Mouse (Mus musculus): ENCODE results near the gene Dsp. TPM values are rescaled to one million over a fixed set of nuclear protein-coding genes. Genes with fewer than 3 reads are reported as not detected.

The Dsp gene
- polyA plus RNA-seq, 1 experiment from 2014 or later: 5.5 TPM

GRCm38 (mm10) chr13:38157635-38158034 lies 6.5 kb downstream of the Dsp start:
- no peaks in the 10 kb centered on the region for H3K4me1 ChIP-seq (replicated peaks; ENCODE audit: control insufficient read depth, insufficient read depth, low read length)
- no peak for DNase-seq (ENCODE audit: low spot score)
- H3K9ac ChIP-seq (ENCODE audit: low read depth, low read length): no peak overlapping the region
- no peak overlapping the region for H3K4me3 ChIP-seq (ENCODE audit: low read depth, low read length)
- 26% methylated on average over 6 of the region's 6 CpGs for WGBS
- no peak overlapping the region for H3K4me2 ChIP-seq
- no peak overlapping the region for H3K27ac ChIP-seq (ENCODE audit: low read depth, low read length)
- no peak for ATAC-seq (replicated peaks; ENCODE audit: low FRiP score)
- H3K9me3 ChIP-seq (ENCODE audit: control insufficient read depth, low read length): no peaks in the 10 kb centered on the region
- peaks cover 8% of the 10 kb centered on the region for H3K27me3 ChIP-seq (replicated peaks; ENCODE audit: control insufficient read depth, insufficient read depth, low read length)
- H3K36me3 ChIP-seq (ENCODE audit: control insufficient read depth, insufficient read depth, low read length): no peaks in the 10 kb centered on the region

GRCm38 (mm10) chr13:38162002-38162401 lies 10.9 kb downstream of the Dsp start:
- no peak for ATAC-seq (replicated peaks; ENCODE audit: low FRiP score)
- WGBS: 72% methylated on average over 2 of the region's 2 CpGs
- Histone ChIP-seq H3K4me3 (ENCODE audit: low read depth, low read length) (no peak overlapping the region), H3K27me3 (replicated peaks; ENCODE audit: control insufficient read depth, insufficient read depth, low read length) (no peaks in the 10 kb centered on the region), H3K27ac (ENCODE audit: low read depth, low read length) (no peak overlapping the region), H3K9me3 (ENCODE audit: control insufficient read depth, low read length) (no peaks in the 10 kb centered on the region), H3K9ac (ENCODE audit: low read depth, low read length) (no peak overlapping the region), H3K4me1 (replicated peaks; ENCODE audit: control insufficient read depth, insufficient read depth, low read length) (no peaks in the 10 kb centered on the region), H3K4me2 (no peak overlapping the region), H3K36me3 (ENCODE audit: control insufficient read depth, insufficient read depth, low read length) (0 out of 2 replicates have a peak, but pooled peaks cover 3% of the 10 kb centered on the region)
- no peak for DNase-seq (ENCODE audit: low spot score)

- no peak overlapping the region; the same call in 1 of the 2 replicates for H3K27ac ChIP-seq (ENCODE audit: low read depth, low read length)
- H3K4me3 ChIP-seq (ENCODE audit: low read depth, low read length): no peak overlapping the region
- H3K9me3 ChIP-seq (ENCODE audit: control insufficient read depth, low read length): no peaks in the 10 kb centered on the region
- no peak overlapping the region for H3K9ac ChIP-seq (ENCODE audit: low read depth, low read length)
- no peaks in the 10 kb centered on the region for H3K27me3 ChIP-seq (replicated peaks; ENCODE audit: control insufficient read depth, insufficient read depth, low read length)
- no peak overlapping the region for H3K4me2 ChIP-seq
- 0 out of 2 replicates have a peak, but pooled peaks cover 3% of the 10 kb centered on the region for H3K36me3 ChIP-seq (ENCODE audit: control insufficient read depth, insufficient read depth, low read length)
- ATAC-seq (replicated peaks; ENCODE audit: low FRiP score) (no peak), DNase-seq (ENCODE audit: low spot score) (no peak)
- 59% methylated on average over 11 of the region's 11 CpGs for WGBS
- H3K4me1 ChIP-seq (replicated peaks; ENCODE audit: control insufficient read depth, insufficient read depth, low read length): no peaks in the 10 kb centered on the region
Observed at GRCm38 (mm10) chr13:38162668-38163067, 11.6 kb downstream of the Dsp start.

GRCm38 (mm10) chr13:38164932-38165331 lies 13.8 kb downstream of the Dsp start:
- 0 out of 2 replicates have a peak, but pooled peaks cover 3% of the 10 kb centered on the region for H3K36me3 ChIP-seq (ENCODE audit: control insufficient read depth, insufficient read depth, low read length)
- H3K4me1 ChIP-seq (replicated peaks; ENCODE audit: control insufficient read depth, insufficient read depth, low read length): no peaks in the 10 kb centered on the region
- no peak overlapping the region for H3K27ac ChIP-seq (ENCODE audit: low read depth, low read length)
- WGBS: 88% methylated on average over 11 of the region's 11 CpGs
- H3K9ac ChIP-seq (ENCODE audit: low read depth, low read length): no peak overlapping the region
- no peaks in the 10 kb centered on the region for H3K27me3 ChIP-seq (replicated peaks; ENCODE audit: control insufficient read depth, insufficient read depth, low read length)
- H3K4me2 ChIP-seq: no peak overlapping the region
- ATAC-seq (replicated peaks; ENCODE audit: low FRiP score): no peak
- H3K4me3 ChIP-seq (ENCODE audit: low read depth, low read length): no peak overlapping the region
- DNase-seq (ENCODE audit: low spot score): no peak
- no peaks in the 10 kb centered on the region for H3K9me3 ChIP-seq (ENCODE audit: control insufficient read depth, low read length)

- Histone ChIP-seq H3K4me2 (no peak overlapping the region), H3K36me3 (ENCODE audit: control insufficient read depth, insufficient read depth, low read length) (0 out of 2 replicates have a peak, but pooled peaks cover 3% of the 10 kb centered on the region), H3K9me3 (ENCODE audit: control insufficient read depth, low read length) (no peaks in the 10 kb centered on the region), H3K27ac (ENCODE audit: low read depth, low read length) (no peak overlapping the region), H3K4me3 (ENCODE audit: low read depth, low read length) (no peak overlapping the region), H3K9ac (ENCODE audit: low read depth, low read length) (no peak overlapping the region), H3K27me3 (replicated peaks; ENCODE audit: control insufficient read depth, insufficient read depth, low read length) (no peaks in the 10 kb centered on the region), H3K4me1 (replicated peaks; ENCODE audit: control insufficient read depth, insufficient read depth, low read length) (0 out of 2 replicates have a peak, but pooled peaks cover 3% of the 10 kb centered on the region)
- DNase-seq (ENCODE audit: low spot score) (no peak), ATAC-seq (replicated peaks; ENCODE audit: low FRiP score) (no peak)
- 69% methylated on average over 3 of the region's 3 CpGs for WGBS
Observed at GRCm38 (mm10) chr13:38167056-38167455, 16.0 kb downstream of the Dsp start.

DNA sequence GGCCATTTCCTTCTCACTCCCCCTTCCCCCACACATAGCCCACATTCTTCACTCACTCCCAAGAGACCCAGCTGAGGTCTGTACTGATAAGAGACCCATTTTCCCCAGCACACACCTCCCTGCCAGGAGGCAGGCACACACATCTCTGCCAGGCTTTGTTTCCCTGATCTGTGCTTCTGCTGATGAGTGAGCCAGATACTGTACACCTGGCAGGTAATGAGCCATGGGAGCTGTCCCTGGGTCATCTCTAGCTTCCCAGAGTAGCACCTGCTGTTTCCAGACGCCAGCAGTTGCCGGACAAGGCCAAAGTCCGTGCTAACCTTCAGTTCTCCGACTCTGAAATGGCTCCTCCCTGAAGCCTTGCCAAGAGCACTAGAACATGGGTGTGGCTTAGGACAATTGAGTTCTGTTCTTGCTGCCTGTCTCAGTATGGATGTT lies 19.6 kb downstream of the Dsp start:
- no peak for ATAC-seq (replicated peaks; ENCODE audit: low FRiP score)
- DNase-seq (ENCODE audit: low spot score): no peak
- Histone ChIP-seq H3K4me3 (ENCODE audit: low read depth, low read length) (no peak overlapping the region), H3K9ac (ENCODE audit: low read depth, low read length) (no peak overlapping the region), H3K36me3 (ENCODE audit: control insufficient read depth, insufficient read depth, low read length) (no peaks in the 10 kb centered on the region; the same call in 1 of the 2 replicates), H3K4me1 (replicated peaks; ENCODE audit: control insufficient read depth, insufficient read depth, low read length) (0 out of 2 replicates have a peak, but pooled peaks cover 3% of the 10 kb centered on the region), H3K4me2 (no peak overlapping the region), H3K27me3 (replicated peaks; ENCODE audit: control insufficient read depth, insufficient read depth, low read length) (no peaks in the 10 kb centered on the region), H3K27ac (ENCODE audit: low read depth, low read length) (no peak overlapping the region), H3K9me3 (ENCODE audit: control insufficient read depth, low read length) (no peaks in the 10 kb centered on the region)
- 17% methylated on average over 4 of the region's 4 CpGs for WGBS

DNA sequence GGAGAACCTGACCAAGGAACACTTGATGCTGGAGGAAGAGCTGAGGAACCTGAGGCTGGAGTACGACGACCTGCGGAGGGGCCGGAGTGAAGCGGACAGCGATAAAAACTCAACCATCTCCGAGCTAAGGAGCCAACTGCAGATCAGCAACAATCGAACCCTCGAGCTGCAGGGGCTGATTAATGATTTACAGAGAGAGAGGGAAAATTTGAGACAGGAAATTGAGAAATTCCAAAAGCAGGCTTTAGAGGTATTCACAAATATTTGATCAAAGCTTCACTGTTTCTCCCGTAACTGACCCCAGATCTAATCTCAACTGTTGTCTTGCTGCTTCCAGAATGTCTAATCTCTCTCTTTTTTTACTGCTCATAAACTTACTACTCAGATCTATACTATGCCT lies 42.3 kb downstream of the Dsp start:
- Histone ChIP-seq H3K36me3 (ENCODE audit: control insufficient read depth, insufficient read depth, low read length) (peaks cover 61% of the 10 kb centered on the region), H3K27me3 (replicated peaks; ENCODE audit: control insufficient read depth, insufficient read depth, low read length) (no peaks in the 10 kb centered on the region), H3K4me1 (replicated peaks; ENCODE audit: control insufficient read depth, insufficient read depth, low read length) (no peaks in the 10 kb centered on the region), H3K27ac (ENCODE audit: low read depth, low read length) (no peak overlapping the region), H3K9me3 (ENCODE audit: control insufficient read depth, low read length) (peaks cover 25% of the 10 kb centered on the region), H3K4me2 (no peak overlapping the region), H3K4me3 (ENCODE audit: low read depth, low read length) (no peak overlapping the region), H3K9ac (ENCODE audit: low read depth, low read length) (no peak overlapping the region)
- ATAC-seq (replicated peaks; ENCODE audit: low FRiP score): no peak
- DNase-seq (ENCODE audit: low spot score): no peak
- WGBS: 71% methylated on average over 10 of the region's 10 CpGs

DNA sequence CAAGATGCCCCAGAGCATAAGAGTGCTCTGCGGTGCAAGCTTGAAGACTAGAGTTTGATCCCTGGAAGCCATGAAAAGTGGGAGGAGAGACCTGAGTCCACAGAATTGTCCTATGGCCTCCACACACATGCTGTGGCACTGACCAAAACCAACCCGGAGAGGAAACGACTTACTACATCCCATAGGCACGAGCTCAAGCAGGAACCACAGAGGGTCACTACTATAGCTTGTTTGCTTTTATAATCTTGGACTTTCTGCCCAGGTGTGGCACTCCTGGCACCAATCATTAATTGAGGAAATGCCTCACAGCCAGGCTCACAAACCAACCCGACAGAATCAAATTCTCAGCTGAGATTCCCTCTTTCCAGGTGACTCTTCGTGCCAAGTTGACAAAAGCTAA lies 50.3 kb downstream of the Dsp start:
- H3K27me3 ChIP-seq (replicated peaks; ENCODE audit: control insufficient read depth, insufficient read depth, low read length): no peaks in the 10 kb centered on the region
- H3K4me1 ChIP-seq (replicated peaks; ENCODE audit: control insufficient read depth, insufficient read depth, low read length): peaks cover 8% of the 10 kb centered on the region; the same call in 1 of the 2 replicates
- no peak overlapping the region for H3K27ac ChIP-seq (ENCODE audit: low read depth, low read length)
- no peak overlapping the region for H3K4me2 ChIP-seq
- ATAC-seq (replicated peaks; ENCODE audit: low FRiP score) (no peak), DNase-seq (ENCODE audit: low spot score) (no peak)
- no peak overlapping the region for H3K9ac ChIP-seq (ENCODE audit: low read depth, low read length)
- H3K36me3 ChIP-seq (ENCODE audit: control insufficient read depth, insufficient read depth, low read length): peaks cover 11% of the 10 kb centered on the region
- 72% methylated on average over 6 of the region's 6 CpGs for WGBS
- no peak overlapping the region for H3K4me3 ChIP-seq (ENCODE audit: low read depth, low read length)
- H3K9me3 ChIP-seq (ENCODE audit: control insufficient read depth, low read length): peaks cover 12% of the 10 kb centered on the region

GRCm38 (mm10) chr13:38204171-38204570 lies 53.1 kb downstream of the Dsp start:
- WGBS: 50% methylated on average over 4 of the region's 4 CpGs
- H3K4me1 ChIP-seq (replicated peaks; ENCODE audit: control insufficient read depth, insufficient read depth, low read length): peaks cover 16% of the 10 kb centered on the region
- DNase-seq (ENCODE audit: low spot score): no peak
- peaks cover 3% of the 10 kb centered on the region for H3K36me3 ChIP-seq (ENCODE audit: control insufficient read depth, insufficient read depth, low read length)
- peak overlapping the region; percentile 69 for H3K4me2 ChIP-seq
- no peaks in the 10 kb centered on the region for H3K27me3 ChIP-seq (replicated peaks; ENCODE audit: control insufficient read depth, insufficient read depth, low read length)
- ATAC-seq (replicated peaks; ENCODE audit: low FRiP score): no peak
- H3K4me3 ChIP-seq (ENCODE audit: low read depth, low read length): peak overlapping the region; percentile 92
- no peak overlapping the region for H3K27ac ChIP-seq (ENCODE audit: low read depth, low read length)
- H3K9ac ChIP-seq (ENCODE audit: low read depth, low read length): no peak overlapping the region; the same call in 1 of the 2 replicates
- no peaks in the 10 kb centered on the region for H3K9me3 ChIP-seq (ENCODE audit: control insufficient read depth, low read length)

All from liver, embryonic 11.5 days (tissue).